Mouse (Mus musculus) small intestine, adult 2 months (tissue): ENCODE measurements around the gene Fam206a. TPM values are rescaled to one million over a fixed set of nuclear protein-coding genes. Genes with fewer than 3 reads are reported as not detected.

Experiments used
- H3K27ac ChIP-seq: fragments of 200-500 bp; 2 replicates; pipeline ENCODE4 v1.5.1; 2012; ENCODE audit warnings: low read depth, low read length, control low read depth, inconsistent platforms; ENCODE audit not compliant: insufficient read depth
- H3K27me3 ChIP-seq: fragments of 200-500 bp; 2 replicates; pipeline ENCODE4 v1.6.1; 2012; ENCODE audit warnings: mild to moderate bottlenecking, moderate library complexity, low read length, inconsistent platforms; ENCODE audit not compliant: control insufficient read depth, insufficient read depth
- H3K36me3 ChIP-seq: fragments of 200-500 bp; 2 replicates; pipeline ENCODE4 v1.6.1; 2012; ENCODE audit warnings: mild to moderate bottlenecking, low read length, control low read depth, inconsistent platforms; ENCODE audit not compliant: control insufficient read depth, insufficient read depth
- H3K4me1 ChIP-seq: fragments of 200-500 bp; 2 replicates; pipeline ENCODE4 v1.6.1; 2012; ENCODE audit warnings: low read length, inconsistent platforms, mixed read lengths; ENCODE audit not compliant: control insufficient read depth, insufficient read depth, insufficient read length
- H3K4me3 ChIP-seq: fragments of 200-500 bp; 2 replicates; pipeline ENCODE4 v1.5.1; 2012; ENCODE audit warnings: low read depth, mild to moderate bottlenecking, control low read depth, inconsistent platforms, low read length, moderate library complexity
- CTCF ChIP-seq: fragments of 200-500 bp; IDR thresholded peaks from 2 replicates; pipeline ENCODE4 v1.5.1; 2012; ENCODE audit warnings: low read depth, mild to moderate bottlenecking, control low read depth, inconsistent platforms, low read length, moderate library complexity, mixed read lengths; ENCODE audit not compliant: insufficient replicate concordance, insufficient read length; ENCODE audit errors: extremely low read depth
- POLR2A ChIP-seq: fragments of 200-500 bp; IDR thresholded peaks from 2 replicates; pipeline ENCODE4 v1.6.1; 2012; ENCODE audit warnings: low read depth, mild to moderate bottlenecking, control low read depth, inconsistent platforms, low read length, moderate library complexity
- WGBS: fragments of 180-500 bp; shearing (Covaris S2); methylation state at CpG from one replicate; pipeline ENCODE4 v1.1.7; 2018; 5-methylcytosine and 5-hydroxymethylcytosine counted together
- polyA plus RNA-seq: library from polyadenylated mRNA; depleted of rRNA; stranded (reverse); fragments of >200 nt; gene quantifications from 2 replicates; pipeline ENCODE4 v1.2.3, GENCODE M21; 2012; rRNA removed

Fam206a gene
- polyA plus RNA-seq, 1 experiment = 1.5 TPM

DNA sequence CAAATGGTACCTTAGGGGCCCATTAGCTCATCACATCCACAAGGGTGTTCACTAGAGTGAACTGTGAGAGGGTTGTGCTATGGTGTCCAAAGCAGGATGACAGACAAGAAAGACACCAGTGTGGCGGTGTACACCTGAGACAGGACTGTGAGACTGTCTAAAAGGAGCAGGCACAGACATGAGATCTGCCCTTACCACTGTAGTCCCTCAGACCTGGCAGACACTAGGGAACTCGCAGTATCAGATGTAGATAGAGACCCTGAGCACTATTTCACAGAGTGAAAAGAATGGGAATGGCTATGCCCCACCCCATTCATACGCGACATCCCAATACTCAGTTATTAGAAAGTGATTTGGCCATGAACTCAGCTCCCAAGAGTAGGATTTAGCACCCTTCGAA, 53.8 kb downstream of the Fam206a start:
- no peaks in the 10 kb centered on the region for H3K36me3 ChIP-seq
- no peaks in the 10 kb centered on the region for H3K27me3 ChIP-seq
- H3K4me3 ChIP-seq = no peak overlapping the region
- H3K27ac ChIP-seq = no peak overlapping the region
- 93% methylated on average over 5 of the region's 5 CpGs for WGBS
- TF ChIP-seq CTCF (no peak), POLR2A (no peak)
- H3K4me1 ChIP-seq = no peaks in the 10 kb centered on the region

DNA sequence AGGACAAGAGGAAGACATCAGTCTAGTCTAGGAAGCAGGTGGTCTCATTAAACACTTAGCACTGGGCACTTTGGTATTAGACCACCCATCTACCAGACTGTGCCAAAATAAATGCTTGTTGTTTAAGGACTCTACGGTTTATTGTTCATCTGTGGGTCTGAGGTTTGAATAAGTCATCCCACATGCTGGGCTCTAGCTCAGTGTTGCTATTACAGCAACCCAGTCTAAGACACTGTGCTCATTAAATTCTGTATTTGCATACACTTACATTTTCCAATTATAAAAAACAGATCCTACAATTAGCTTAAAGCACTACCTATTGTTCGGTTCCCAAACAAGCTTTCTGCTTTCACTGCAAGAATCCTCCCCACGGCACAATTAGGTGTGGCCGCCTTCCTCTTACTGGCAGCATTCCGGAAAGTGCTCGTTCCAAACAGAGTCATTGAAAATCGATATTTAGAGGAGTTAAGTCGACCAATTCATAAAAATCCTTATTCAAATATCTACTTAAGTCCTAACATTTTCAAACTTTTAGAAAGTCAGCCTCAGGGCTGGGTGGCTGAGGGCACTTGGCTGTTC, 54.3 kb downstream of the Fam206a start:
- 82% methylated on average over 8 of the region's 8 CpGs for WGBS
- Histone ChIP-seq H3K4me1 (no peaks in the 10 kb centered on the region), H3K27me3 (no peaks in the 10 kb centered on the region), H3K36me3 (no peaks in the 10 kb centered on the region), H3K4me3 (no peak overlapping the region), H3K27ac (no peak overlapping the region)
- no peak for TF ChIP-seq CTCF
- TF ChIP-seq POLR2A = no peak

DNA sequence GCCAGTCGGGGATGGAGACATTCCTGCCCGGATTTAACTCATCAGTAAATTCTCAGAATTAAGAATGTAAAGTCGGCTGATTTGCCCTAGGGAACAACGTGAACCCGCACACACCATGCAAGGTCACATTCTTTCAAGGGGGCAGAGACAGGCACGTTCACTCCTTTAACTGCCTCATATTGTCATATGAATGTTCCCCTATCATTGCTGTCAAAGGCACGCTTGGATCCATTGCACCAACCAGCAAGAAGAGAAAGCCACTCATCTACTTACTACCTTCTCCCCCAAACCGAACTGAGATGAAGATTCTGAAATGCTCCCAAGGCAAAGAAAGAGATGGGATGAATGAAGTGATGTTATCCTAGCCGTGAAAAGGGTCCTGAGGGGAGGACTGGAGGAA, 56.6 kb downstream of the Fam206a start:
- no peak for TF ChIP-seq CTCF
- TF ChIP-seq POLR2A = no peak
- 83% methylated on average over 9 of the region's 9 CpGs for WGBS

More for the DNA sequence above, 56.6 kb downstream of the Fam206a start:
- Histone ChIP-seq H3K4me3 (no peak overlapping the region), H3K27me3 (no peaks in the 10 kb centered on the region), H3K36me3 (no peaks in the 10 kb centered on the region), H3K4me1 (peaks cover 3% of the 10 kb centered on the region; the same call in 1 of the 2 replicates), H3K27ac (no peak overlapping the region)

Other genes starting within 250 kb of the Fam206a start
- not detected in 2 replicates for gene Gm26657, start 62.3 kb upstream of the Fam206a start, polyA plus RNA-seq
- gene Actl7b, start 60.9 kb upstream of the Fam206a start, polyA plus RNA-seq = 0.10 TPM in 1 of 2 replicates, not detected in the other
- gene Actl7a, start 58.9 kb upstream of the Fam206a start, polyA plus RNA-seq = not detected in 2 replicates
- 1.9 and 2.6 TPM in 2 replicates for gene Elp1, start within 50 bp of the Fam206a start, polyA plus RNA-seq
- 1.0 and 1.3 TPM in 2 replicates for gene Ctnnal1, start 62.8 kb downstream of the Fam206a start, polyA plus RNA-seq
- 3.7 and 8.3 TPM in 2 replicates for gene Tmem245, start 145.1 kb downstream of the Fam206a start, polyA plus RNA-seq
- 0.01 and 0.05 TPM in 2 replicates for gene Frrs1l, start 188.0 kb downstream of the Fam206a start, polyA plus RNA-seq